Mouse (Mus musculus) liver, postnatal 0 days (tissue): Measurements from ENCODE around the gene Drg2.

Source experiments
- CTCF ChIP-seq: sonication (generic); IDR thresholded peaks from 2 replicates; pipeline ENCODE4 v1.5.1; 2016; ENCODE audit warnings: antibody characterized with exemption, low read depth
- EP300 ChIP-seq: IDR thresholded peaks from 2 replicates; pipeline ENCODE4 v1.6.1; 2016; ENCODE audit warnings: antibody characterized with exemption, low read depth, mild to moderate bottlenecking

- TF ChIP-seq CTCF (no peak), EP300 (no peak)
Observed at GRCm38 (mm10) chr11:60478121-60478520, 23.7 kb downstream of the Drg2 start.
